17 mouse cellular contexts compared by ENCODE assay signal in genomic region chr11:104459671-104460070, GRCm38 (mm10). TPM values are rescaled to one million over a fixed set of nuclear protein-coding genes. Genes with fewer than 3 reads are reported as not detected.
DNase-seq lines count a peak whose midpoint lies in the region; TF ChIP-seq lines count a peak whose summit lies in the region.
"Had no signal": no experiment of that assay in that cellular context is flagged by ENCODE, and none has a peak within 500 bp of the region (broad histone marks: within the 10 kb centered on the region; RNA-seq: fewer than 3 reads in every experiment).

No protein-coding gene starts in this region.

- H3K79me2 ChIP-seq in heart, adult 2 months (replicated peaks; ENCODE audit: control insufficient read depth, insufficient read depth, low read length), result peaks cover 3% of the 10 kb centered on the region

- H3K36me3 ChIP-seq in heart, embryonic 10.5 days, result peaks cover 34% of the 10 kb centered on the region; the same call in 1 of the 2 replicates
- peaks cover 4% of the 10 kb centered on the region; the same call in 1 of the 2 replicates for H3K36me3 ChIP-seq in heart, adult 2 months (ENCODE audit: control insufficient read depth, insufficient read depth, low read length)

- 99% methylated on average over 2 of the region's 2 CpGs for WGBS in heart, embryonic 10.5 days
- WGBS in heart, adult 2 months, result 95% methylated on average over 2 of the region's 2 CpGs

- intact Hi-C loops in heart, adult 2 months (cut with DNase I), result loop anchor here (2.0 kb wide), 1 partner anchor 113 kb away; no protein-coding TSS in a partner anchor

- H3K4me3 ChIP-seq in heart, embryonic 10.5 days, result no peak overlapping the region
- no peak overlapping the region for H3K4me3 ChIP-seq in heart, adult 2 months

- no peak for TF ChIP-seq CTCF in heart, adult 2 months (IDR thresholded peaks at IDR 0.05)

- H3K27ac ChIP-seq in heart, embryonic 10.5 days, result no peak overlapping the region
- no peak overlapping the region for H3K27ac ChIP-seq in heart, adult 2 months

- no peak for TF ChIP-seq POLR2A in heart, adult 2 months (IDR thresholded peaks at IDR 0.05; ENCODE audit: insufficient read depth, low read depth, low read length)

- TF ChIP-seq EP300 in heart, adult 2 months (IDR thresholded peaks at IDR 0.05; ENCODE audit: insufficient read depth, low read depth, low read length), result no peak

- no peaks in the 10 kb centered on the region for H3K9me3 ChIP-seq in heart, embryonic 10.5 days
- H3K9me3 ChIP-seq: G1E had no signal

- H3K9ac ChIP-seq in heart, adult 2 months (ENCODE audit: low read depth, low read length), result no peak overlapping the region

- H3K4me1 ChIP-seq in heart, embryonic 10.5 days, result no peaks in the 10 kb centered on the region
- peaks cover 2% of the 10 kb centered on the region; the same call in 1 of the 2 replicates for H3K4me1 ChIP-seq in heart, adult 2 months (ENCODE audit: control insufficient read depth, insufficient read depth, low read length)

- H3K27me3 ChIP-seq in heart, embryonic 10.5 days (ENCODE audit: insufficient read depth, poor library complexity, severe bottlenecking), result no peaks in the 10 kb centered on the region
- H3K27me3 ChIP-seq in heart, adult 2 months (ENCODE audit: control insufficient read depth, insufficient read depth, low read length), result no peaks in the 10 kb centered on the region
- H3K27me3 ChIP-seq: CH12.LX, Patski had no signal

- DNase-seq in adrenal gland, postnatal 14 days, result peak; percentile 53
- DNase-seq in adrenal gland, adult 8-10 months, result no peak
- DNase-seq in heart, embryonic 10.5 days (ENCODE audit: low spot score), result peak; percentile 58
- no peak for DNase-seq in heart, adult 2 months
- DNase-seq: adrenal gland, adult 2 months; adrenal gland, postnatal 10 days; adrenal gland, postnatal 25 days; adrenal gland, postnatal 36 days; B cell, adult 2 months; cerebellum, adult 11 months; cerebellum, adult 11-12 months; cerebellum, adult 18-20 months; cerebellum, adult 2 months; cerebellum, adult 8-10 months had no signal

RNA-seq across cellular contexts. Expression of gene Kansl1, which starts 9.0 kb away (rescaled TPM):
- total RNA-seq in adrenal gland, postnatal 14 days (2021), result 49.7 and 53.7 TPM in 2 replicates
- 10 to 100 TPM; 49.5 to 71.3 (median 64.1) TPM for total RNA-seq in adrenal gland, adult 8-10 months (2022)
- polyA plus RNA-seq in heart, embryonic 10.5 days (2016; fragmentation: Nextera tagmentation; extraction: Ambion mirVana), result 15.3 and 19.3 TPM in 2 replicates
- total RNA-seq in heart, adult 2 months (2021), result 10 to 100 TPM; 26.8 to 27.1 TPM
- polyA plus RNA-seq in heart, adult 2 months (2012; rRNA removed), result 30.1 and 39.5 TPM in 2 replicates

Comparison
In these comparisons a context has a peak if more than half of its experiments do, and no peak if none do; other contexts are left out.
1. DNase-seq: peak in adrenal gland, postnatal 14 days (single experiment) and heart, embryonic 10.5 days (single experiment); none in adrenal gland, adult 8-10 months (single experiment) and heart, adult 2 months (0 of 2).